Mouse (Mus musculus) CH12.LX (cell line): ENCODE measurements around the gene Tlx1. TPM values are rescaled to one million over a fixed set of nuclear protein-coding genes. Genes with fewer than 3 reads are reported as not detected.

Experiments
- DNase-seq: peaks from one replicate; pipeline ENCODE4 v3.0.0-alpha.2; 2013; ENCODE audit errors: extremely low read depth
- H3K27ac ChIP-seq: 2 replicates; pipeline ENCODE4 v1.5.1; 2012; ENCODE audit warnings: low read depth, mild to moderate bottlenecking, control low read depth, moderate library complexity; ENCODE audit not compliant: insufficient read depth
- H3K27me3 ChIP-seq: replicated peaks from 2 replicates; pipeline ENCODE3; 2012; ENCODE audit warnings: inconsistent platforms
- H3K36me3 ChIP-seq, 2 experiments: replicated peaks in 1 of 2; 2 replicates each; pipeline versions ENCODE3 to v1.6.1; 2012; ENCODE audit warnings: inconsistent platforms in 1 of 2, low read length in 1 of 2, mild to moderate bottlenecking in 1 of 2, mixed read lengths in 1 of 2, moderate library complexity in 1 of 2; ENCODE audit not compliant: control insufficient read depth in 1 of 2, insufficient read depth in 1 of 2
- H3K4me1 ChIP-seq, 2 experiments: 2 replicates each; pipeline ENCODE4 v1.6.1; 2012; ENCODE audit warnings: inconsistent platforms in 1 of 2, moderate library complexity in 1 of 2; ENCODE audit not compliant: insufficient read depth in 2 of 2, control insufficient read depth in 1 of 2
- H3K4me2 ChIP-seq: 2 replicates; pipeline ENCODE4 v1.6.1; 2012; ENCODE audit warnings: low read depth, mild to moderate bottlenecking, control low read depth; ENCODE audit not compliant: poor library complexity, insufficient read depth, severe bottlenecking
- H3K4me3 ChIP-seq, 3 experiments: fragments of 150-350 bp in 1 of 3; sonication (generic) in 1 of 3; replicated peaks in 1 of 3; 2 replicates each; pipeline versions ENCODE3 to v1.5.1; 2011 to 2012; ENCODE audit warnings: low read depth in 2 of 3, low read length in 2 of 3, mild to moderate bottlenecking in 2 of 3, moderate library complexity in 2 of 3, control low read depth in 1 of 3, improper control_type of control experiment in 1 of 3, inconsistent platforms in 1 of 3, mixed read lengths in 1 of 3; ENCODE audit not compliant: poor library complexity in 1 of 3
- H3K79me2 ChIP-seq: replicated peaks from 2 replicates; pipeline ENCODE4 v1.6.1; 2012; ENCODE audit warnings: mild to moderate bottlenecking, moderate library complexity; ENCODE audit not compliant: control insufficient read depth, poor library complexity, insufficient read depth, severe bottlenecking; ENCODE audit errors: extremely low read depth
- H3K9ac ChIP-seq: 2 replicates; pipeline ENCODE4 v1.6.1; 2012; ENCODE audit warnings: low read depth, mild to moderate bottlenecking, control low read depth, moderate library complexity; ENCODE audit not compliant: insufficient read depth
- H3K9me3 ChIP-seq: replicated peaks from 2 replicates; pipeline ENCODE3; 2012; ENCODE audit warnings: low read length, inconsistent platforms, mixed read lengths
- CHD2 ChIP-seq: IDR thresholded peaks from 2 replicates; pipeline ENCODE4 v1.6.1; 2011; ENCODE audit warnings: low read length, improper control_type of control experiment
- CTCF ChIP-seq, 2 experiments: IDR thresholded peaks in 1 of 2; conservative IDR thresholded peaks in 1 of 2; 2 replicates each; pipeline ENCODE4 v1.5.1; 2011 to 2012; ENCODE audit warnings: low read depth in 2 of 2, low read length in 2 of 2, improper control_type of control experiment in 1 of 2, inconsistent platforms in 1 of 2, mild to moderate bottlenecking in 1 of 2, moderate library complexity in 1 of 2
- ELF1 ChIP-seq: IDR thresholded peaks from 2 replicates; pipeline ENCODE4 v1.6.1; 2014; ENCODE audit warnings: low read depth, mild to moderate bottlenecking, inconsistent platforms, low read length, improper control_type of control experiment
- EP300 ChIP-seq: IDR thresholded peaks from 2 replicates; pipeline ENCODE4 v1.6.1; 2011; ENCODE audit warnings: low read length, improper control_type of control experiment
- ETS1 ChIP-seq: conservative IDR thresholded peaks from 2 replicates; pipeline ENCODE4 v1.6.1; 2012; ENCODE audit warnings: low read depth, mild to moderate bottlenecking, inconsistent platforms, low read length, improper control_type of control experiment, moderate library complexity
- GABPA ChIP-seq: IDR thresholded peaks from 2 replicates; pipeline ENCODE4 v1.6.1; 2012; ENCODE audit warnings: low read depth, low read length, improper control_type of control experiment, inconsistent platforms; ENCODE audit not compliant: insufficient replicate concordance
- IRF4 ChIP-seq: IDR thresholded peaks from 2 replicates; pipeline ENCODE4 v1.6.1; 2014; ENCODE audit warnings: low read depth, mild to moderate bottlenecking, inconsistent platforms, low read length, improper control_type of control experiment
- JUN ChIP-seq: IDR thresholded peaks from 2 replicates; pipeline ENCODE4 v1.6.1; 2011; ENCODE audit warnings: low read depth, mild to moderate bottlenecking, low read length, improper control_type of control experiment, moderate library complexity; ENCODE audit not compliant: insufficient read depth
- JUND ChIP-seq: conservative IDR thresholded peaks from 2 replicates; pipeline ENCODE4 v1.6.1; 2011; ENCODE audit warnings: low read depth, low read length, improper control_type of control experiment
- MAFK ChIP-seq: IDR thresholded peaks from 2 replicates; pipeline ENCODE4 v1.6.1; 2011; ENCODE audit warnings: low read length, improper control_type of control experiment; ENCODE audit not compliant: insufficient replicate concordance
- MAX ChIP-seq: IDR thresholded peaks from 2 replicates; pipeline ENCODE4 v1.6.1; 2011; ENCODE audit warnings: low read length, improper control_type of control experiment
- MEF2A ChIP-seq: IDR thresholded peaks from 2 replicates; pipeline ENCODE4 v1.6.1; 2014; ENCODE audit warnings: low read depth, mild to moderate bottlenecking, inconsistent platforms, low read length, improper control_type of control experiment, borderline replicate concordance
- MXI1 ChIP-seq: IDR thresholded peaks from 2 replicates; pipeline ENCODE4 v1.6.1; 2011; ENCODE audit warnings: mild to moderate bottlenecking, low read depth, low read length, improper control_type of control experiment
- MYC ChIP-seq: IDR thresholded peaks from 2 replicates; pipeline ENCODE4 v1.6.1; 2011; ENCODE audit warnings: low read depth, mild to moderate bottlenecking, improper control_type of control experiment, low read length
- NELFE ChIP-seq: IDR thresholded peaks from 2 replicates; pipeline ENCODE4 v1.6.1; 2011; ENCODE audit warnings: low read depth, low read length, improper control_type of control experiment
- PAX5 ChIP-seq: IDR thresholded peaks from 2 replicates; pipeline ENCODE4 v1.6.1; 2012; ENCODE audit warnings: low read length, inconsistent platforms, mixed read lengths
- POLR2A ChIP-seq: IDR thresholded peaks from 2 replicates; pipeline ENCODE4 v1.6.1; 2011; ENCODE audit warnings: low read depth, mild to moderate bottlenecking, improper control_type of control experiment, low read length
- POLR2AphosphoS2 ChIP-seq: IDR thresholded peaks from 2 replicates; pipeline ENCODE4 v1.6.1; 2011; ENCODE audit warnings: low read depth, low read length, improper control_type of control experiment
- RCOR1 ChIP-seq: conservative IDR thresholded peaks from 2 replicates; pipeline ENCODE4 v1.6.1; 2012; ENCODE audit warnings: low read depth, mild to moderate bottlenecking, inconsistent platforms, low read length, improper control_type of control experiment
- TBP ChIP-seq: conservative IDR thresholded peaks from 2 replicates; pipeline ENCODE4 v1.6.1; 2011; ENCODE audit warnings: low read depth, low read length, improper control_type of control experiment
- TCF12 ChIP-seq: IDR thresholded peaks from 2 replicates; pipeline ENCODE4 v1.6.1; 2014; ENCODE audit warnings: low read depth, mild to moderate bottlenecking, inconsistent platforms, low read length, improper control_type of control experiment
- USF1 ChIP-seq: IDR thresholded peaks from 2 replicates; pipeline ENCODE4 v1.6.1; 2014; ENCODE audit warnings: low read depth, mild to moderate bottlenecking, inconsistent platforms, low read length, improper control_type of control experiment
- ZC3H11A ChIP-seq: IDR thresholded peaks from 2 replicates; pipeline ENCODE4 v1.6.1; 2012; ENCODE audit warnings: low read depth, mild to moderate bottlenecking, inconsistent platforms, low read length, improper control_type of control experiment
- ZNF384 ChIP-seq: IDR thresholded peaks from 2 replicates; pipeline ENCODE4 v1.6.1; 2012; ENCODE audit warnings: low read depth, low read length, improper control_type of control experiment, inconsistent platforms
- dilution Hi-C: fragments of 300-500 bp; cut with MboI; formaldehyde crosslinking; loops from 2 replicates; pipeline ENCODE4 v1.14.3; 2020; ENCODE audit warnings: low sequenced_read_pairs; ENCODE audit not compliant: extremely low pct_unique_long_range_greater_than_20kb, extremely low pct_ligation_motif_present
- in situ Hi-C: fragments of 300-500 bp; cut with MboI; formaldehyde crosslinking; loops from 3 replicates; pipeline ENCODE4 v1.14.3; 2019; ENCODE audit warnings: low sequenced_read_pairs, low pct_ligation_motif_present, low pct_unique_long_range_greater_than_20kb, mixed read lengths
- polyA plus RNA-seq: library from polyadenylated mRNA; unstranded; fragments of >175 nt; gene quantifications from 2 replicates; pipeline ENCODE4 v1.2.1, GENCODE M21; 2012; ENCODE audit warnings: low read depth; ENCODE audit not compliant: insufficient read length
- total RNA-seq, 2 experiments: library from RNA; depleted of rRNA; stranded (reverse); fragments of 300-350 nt in 1 of 2; fragments of >200 nt in 1 of 2; gene quantifications; 2 replicates each; pipeline ENCODE4 v1.2.3; 2012 to 2014

The Tlx1 gene
- total and polyA plus RNA-seq, 3 experiments = not detected

DNA sequence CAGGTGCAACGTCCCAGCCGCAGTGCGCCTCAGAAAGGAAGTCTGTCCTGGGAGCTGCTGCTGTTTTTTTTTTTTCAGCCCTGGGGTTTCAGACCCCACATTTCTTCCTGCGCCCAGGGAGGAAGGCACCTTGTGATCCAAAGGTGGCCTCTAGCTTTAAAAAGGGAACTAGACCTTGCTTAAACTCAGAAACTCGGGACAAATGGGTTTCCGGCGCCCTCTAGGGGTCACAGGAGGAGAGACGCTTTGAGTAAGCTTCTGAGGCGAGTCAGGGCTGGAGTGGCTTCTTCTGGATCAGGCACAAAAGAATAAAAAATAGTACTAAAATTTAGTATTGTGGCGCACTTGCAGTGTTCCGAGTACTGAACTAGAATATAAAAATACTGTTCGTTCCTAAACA lies 10.6 kb downstream of the Tlx1 start (continued):
- TF ChIP-seq TBP = no peak
- TF ChIP-seq ZNF384 = no peak
- TF ChIP-seq EP300 = no peak
- TF ChIP-seq IRF4 = peak; percentile 77
- no peak for TF ChIP-seq JUND
- no peak for TF ChIP-seq MYC
- no peak for TF ChIP-seq NELFE
- no peak for TF ChIP-seq POLR2AphosphoS2
- TF ChIP-seq CHD2 = no peak
- 0 out of 2 replicates have a peak, but pooled peaks have one; percentile 3 for TF ChIP-seq ZC3H11A

- Histone ChIP-seq H3K27me3 (peaks cover 82% of the 10 kb centered on the region), H3K9ac (no peak overlapping the region), H3K4me1 (peaks cover 0 to 3% of the 10 kb centered on the region in 2 experiments; a peak in 1 of 4 replicates), H3K79me2 (no peaks in the 10 kb centered on the region), H3K27ac (no peak overlapping the region), H3K36me3 (no peaks in the 10 kb centered on the region), H3K4me3 (no peak overlapping the region), H3K9me3 (no peaks in the 10 kb centered on the region), H3K4me2 (no peak overlapping the region)
- dilution Hi-C loops = no loop called here
- no peak for DNase-seq
- in situ Hi-C loops = no loop called here
- TF ChIP-seq MAFK = no peak
- no peak for TF ChIP-seq GABPA
- no peak for TF ChIP-seq MEF2A
- TF ChIP-seq ZC3H11A = no peak
- TF ChIP-seq MXI1 = no peak
- TF ChIP-seq RCOR1 = no peak
- TF ChIP-seq JUN = no peak
- TF ChIP-seq USF1 = no peak
- no peak for TF ChIP-seq CTCF (conservative IDR thresholded peaks at IDR 0.05 in 1 of 2, IDR thresholded peaks at IDR 0.05 in 1 of 2; ENCODE audit: low read depth in 2 of 2, low read length in 2 of 2)
- no peak for TF ChIP-seq ETS1
- TF ChIP-seq TCF12 = no peak
- no peak for TF ChIP-seq TBP
Observed at GRCm38 (mm10) chr19:45162181-45162580, 11.7 kb downstream of the Tlx1 start.

DNA sequence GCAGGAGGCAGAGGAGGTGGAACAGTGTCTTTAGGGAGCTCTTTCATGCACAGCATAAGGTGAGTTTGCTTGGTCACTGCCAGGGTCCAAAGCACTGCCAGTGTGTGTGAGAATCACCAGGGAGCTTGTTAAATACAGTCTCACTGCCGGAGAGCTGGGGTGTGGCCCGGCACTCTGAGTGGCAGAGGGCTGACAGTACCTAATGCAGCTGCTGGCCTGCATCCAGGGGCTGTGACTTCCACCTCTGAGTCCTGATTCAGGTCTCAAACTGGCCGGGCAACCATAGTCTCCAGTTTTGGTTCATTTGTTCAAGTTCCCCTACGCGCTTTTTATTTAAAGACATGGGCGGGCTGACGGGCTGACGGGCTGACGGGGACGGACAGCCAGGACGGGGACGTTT lies 12.4 kb downstream of the Tlx1 start:
- in situ Hi-C loops (no loop called here), dilution Hi-C loops (no loop called here)
- no peaks in the 10 kb centered on the region for H3K79me2 ChIP-seq
- H3K4me1 ChIP-seq = no peaks in the 10 kb centered on the region; a peak in 1 of 4 replicates
- H3K27ac ChIP-seq = no peak overlapping the region
- TF ChIP-seq ELF1 = no peak
- TF ChIP-seq USF1 = no peak
- no peak for TF ChIP-seq CTCF (conservative IDR thresholded peaks at IDR 0.05 in 1 of 2, IDR thresholded peaks at IDR 0.05 in 1 of 2; ENCODE audit: low read depth in 2 of 2, low read length in 2 of 2)
- no peak for TF ChIP-seq MAX
- no peak for TF ChIP-seq POLR2A
- no peak for TF ChIP-seq PAX5
- H3K4me2 ChIP-seq = no peak overlapping the region
- no peak for DNase-seq
- no peak overlapping the region for H3K4me3 ChIP-seq
- H3K9me3 ChIP-seq = no peaks in the 10 kb centered on the region
- peaks cover 86% of the 10 kb centered on the region for H3K27me3 ChIP-seq
- no peak overlapping the region for H3K9ac ChIP-seq
- no peaks in the 10 kb centered on the region for H3K36me3 ChIP-seq
